Mouse (Mus musculus) hindbrain, embryonic 14.5 days (tissue): Measurements from ENCODE around the gene Cd200. TPM values are rescaled to one million over a fixed set of nuclear protein-coding genes. Genes with fewer than 3 reads are reported as not detected.

Experiments used
- ATAC-seq: fragments of 200-750 bp; cut with Nextera tagmentation; 2 replicates; pipeline ENCODE4 v1.8.0; 2017; ENCODE audit warnings: moderate number of reproducible peaks, mild to moderate bottlenecking, moderate TSS enrichment, moderate library complexity; ENCODE audit not compliant: low FRiP score
- DNase-seq: peaks from one replicate; pipeline ENCODE4 v3.0.0-alpha.2; 2015; ENCODE audit warnings: low spot score
- H3K27ac ChIP-seq: fragments of 300-500 bp; sonication (generic); 2 replicates; pipeline ENCODE4 v1.5.1; 2014; ENCODE audit warnings: mild to moderate bottlenecking, moderate library complexity
- H3K27me3 ChIP-seq: fragments of 300-500 bp; sonication (generic); 2 replicates; pipeline ENCODE4 v1.6.1; 2014; ENCODE audit warnings: mild to moderate bottlenecking, low read length, mixed read lengths; ENCODE audit not compliant: control insufficient read depth, insufficient read depth
- H3K36me3 ChIP-seq: fragments of 300-500 bp; sonication (generic); replicated peaks from 2 replicates; pipeline ENCODE4 v1.6.1; 2014; ENCODE audit not compliant: control insufficient read depth, insufficient read depth
- H3K4me1 ChIP-seq: fragments of 300-500 bp; sonication (generic); replicated peaks from 2 replicates; pipeline ENCODE4 v1.6.1; 2014; ENCODE audit warnings: antibody characterized with exemption, low read length, mixed read lengths; ENCODE audit not compliant: control insufficient read depth, insufficient read depth
- H3K4me2 ChIP-seq: fragments of 300-500 bp; sonication (generic); replicated peaks from 2 replicates; pipeline ENCODE4 v1.6.1; 2014; ENCODE audit warnings: mild to moderate bottlenecking, moderate library complexity
- H3K4me3 ChIP-seq: fragments of 300-500 bp; sonication (generic); replicated peaks from 2 replicates; pipeline ENCODE4 v1.5.1; 2014; ENCODE audit warnings: mild to moderate bottlenecking, low read length
- H3K9ac ChIP-seq: fragments of 300-500 bp; sonication (generic); 2 replicates; pipeline ENCODE4 v1.6.1; 2014
- H3K9me3 ChIP-seq: fragments of 300-500 bp; sonication (generic); 2 replicates; pipeline ENCODE4 v1.6.1; 2016; ENCODE audit warnings: low read length; ENCODE audit not compliant: control insufficient read depth
- WGBS: fragments of 180-500 bp; shearing (Covaris S2); extraction: QIAGEN DNeasy Blood & Tissue Kit; methylation state at CpG from one replicate; pipeline ENCODE4 v1.1.7; 2014; 5-methylcytosine and 5-hydroxymethylcytosine counted together
- polyA plus RNA-seq: library from polyadenylated mRNA; unstranded; fragments of >200 nt; fragmentation: Nextera tagmentation; extraction: Ambion mirVana; gene quantifications from 2 replicates; pipeline ENCODE4 v1.2.1, GENCODE M21; 2014

Cd200 gene
- polyA plus RNA-seq, 1 experiment from 2014 or later: 356 TPM

DNA sequence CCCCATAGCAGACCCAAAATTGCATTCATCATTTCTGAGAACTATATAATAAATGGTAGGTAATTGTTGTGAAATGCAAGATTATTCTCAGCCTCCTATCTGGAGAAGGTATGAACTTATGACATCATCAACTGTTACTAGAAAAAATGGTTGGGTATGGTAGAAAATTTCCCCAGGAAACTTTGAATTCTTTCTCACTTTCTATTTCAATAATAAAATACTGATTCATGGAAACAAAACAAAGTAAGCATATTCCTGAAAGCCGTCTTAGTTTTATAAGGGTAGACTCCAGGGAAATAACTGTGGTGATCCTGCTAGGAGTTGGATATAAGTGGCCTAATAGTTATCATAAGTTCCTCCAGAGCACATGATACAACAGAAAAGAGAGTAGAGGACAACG is 19.8 kb downstream of the Cd200 start:
- H3K36me3 ChIP-seq: peaks cover 80% of the 10 kb centered on the region

DNA sequence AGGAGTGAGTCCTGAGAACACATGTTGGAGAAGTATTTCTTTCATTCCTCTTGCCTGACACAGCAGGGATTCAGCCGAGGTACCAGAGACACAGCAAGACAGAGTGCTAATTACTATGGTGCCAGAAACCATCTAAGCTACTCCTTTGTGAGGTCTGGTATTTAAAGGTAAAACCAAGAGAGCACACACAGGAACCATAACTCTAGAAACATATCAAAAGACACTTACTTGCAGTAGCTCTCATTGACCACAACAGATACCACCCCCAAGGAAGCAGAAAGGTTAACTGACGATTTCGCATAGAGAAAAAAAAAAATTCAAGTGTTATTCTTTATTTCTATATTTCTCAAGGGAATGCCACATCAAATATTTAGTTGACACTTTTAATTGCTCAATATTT is 27.0 kb downstream of the Cd200 start:
- Histone ChIP-seq H3K9ac (no peak overlapping the region), H3K4me2 (no peak overlapping the region), H3K27me3 (no peaks in the 10 kb centered on the region), H3K4me1 (no peaks in the 10 kb centered on the region), H3K9me3 (no peaks in the 10 kb centered on the region), H3K4me3 (no peak overlapping the region), H3K36me3 (peaks cover 48% of the 10 kb centered on the region), H3K27ac (no peak overlapping the region)
- no peak for ATAC-seq
- DNase-seq: no peak
- 87% methylated on average over 3 of the region's 3 CpGs for WGBS

More for the DNA sequence above, 19.8 kb downstream of the Cd200 start:
- Histone ChIP-seq H3K9me3 (no peaks in the 10 kb centered on the region), H3K9ac (no peak overlapping the region), H3K4me1 (no peaks in the 10 kb centered on the region), H3K27me3 (no peaks in the 10 kb centered on the region), H3K4me3 (no peak overlapping the region), H3K27ac (no peak overlapping the region), H3K4me2 (no peak overlapping the region)
- no peak for DNase-seq
- WGBS: 85% methylated on average over 2 of the region's 2 CpGs
- no peak for ATAC-seq

- no peak overlapping the region for H3K9ac ChIP-seq
- no peak overlapping the region for H3K27ac ChIP-seq
- 83% methylated on average over 3 of the region's 3 CpGs for WGBS
- DNase-seq (no peak), ATAC-seq (no peak)
- no peaks in the 10 kb centered on the region for H3K9me3 ChIP-seq
- no peaks in the 10 kb centered on the region for H3K4me1 ChIP-seq
- no peak overlapping the region for H3K4me3 ChIP-seq
- peaks cover 32% of the 10 kb centered on the region for H3K36me3 ChIP-seq
- H3K27me3 ChIP-seq: no peaks in the 10 kb centered on the region
- H3K4me2 ChIP-seq: no peak overlapping the region
Measured at GRCm38 (mm10) chr16:45378959-45379358, 29.9 kb downstream of the Cd200 start.

DNA sequence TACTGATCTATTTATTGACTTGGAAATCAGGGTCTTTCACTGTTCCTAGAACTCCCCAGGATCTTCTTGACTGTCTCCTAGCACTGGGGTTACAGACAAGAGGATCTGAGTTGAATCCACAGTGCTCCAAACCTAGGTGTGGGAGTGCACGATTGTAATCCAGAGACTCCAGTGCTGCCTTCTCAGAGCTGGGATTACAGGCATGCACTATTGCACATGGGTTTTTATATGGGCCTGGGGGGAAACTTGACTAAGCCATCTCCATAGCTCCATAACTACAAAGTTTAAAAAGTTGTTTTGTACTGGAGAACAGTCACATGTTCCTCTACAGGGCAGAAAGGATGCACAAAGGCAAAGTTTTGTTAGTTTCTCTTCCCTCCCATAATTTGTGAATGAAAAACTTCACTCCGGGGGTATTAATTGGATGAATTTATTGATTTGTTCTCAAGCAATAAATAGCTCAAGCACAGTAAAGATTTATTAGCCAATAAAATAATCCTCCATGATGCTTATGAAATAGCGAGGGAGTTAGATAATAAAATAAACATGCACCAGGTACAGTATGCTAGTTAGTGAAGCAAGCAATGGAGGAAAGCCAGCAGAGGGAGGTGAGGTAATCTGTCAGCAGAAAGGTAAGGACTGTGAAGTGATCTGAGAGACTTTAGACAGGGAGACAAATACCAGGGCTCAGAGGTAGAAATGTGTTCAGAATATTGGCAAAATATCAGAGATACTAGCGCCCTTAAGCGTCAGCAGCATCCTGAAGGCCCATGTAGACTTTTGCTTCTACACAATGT is 30.5 kb downstream of the Cd200 start:
- Histone ChIP-seq H3K27me3 (no peaks in the 10 kb centered on the region), H3K4me2 (no peak overlapping the region), H3K36me3 (peaks cover 26% of the 10 kb centered on the region), H3K4me1 (no peaks in the 10 kb centered on the region), H3K27ac (no peak overlapping the region), H3K9me3 (no peaks in the 10 kb centered on the region), H3K4me3 (no peak overlapping the region), H3K9ac (no peak overlapping the region)
- DNase-seq (no peak), ATAC-seq (no peak)
- WGBS: 97% methylated on average over 5 of the region's 5 CpGs

- DNase-seq (no peak), ATAC-seq (no peak)
- Histone ChIP-seq H3K9me3 (no peaks in the 10 kb centered on the region), H3K36me3 (peaks cover 16% of the 10 kb centered on the region), H3K4me2 (no peak overlapping the region), H3K4me3 (no peak overlapping the region), H3K4me1 (no peaks in the 10 kb centered on the region), H3K9ac (no peak overlapping the region), H3K27ac (no peak overlapping the region), H3K27me3 (no peaks in the 10 kb centered on the region)
- WGBS: 77% methylated on average over 4 of the region's 4 CpGs
Measured at GRCm38 (mm10) chr16:45377332-45377731, 31.5 kb downstream of the Cd200 start.

- H3K4me1 ChIP-seq: no peaks in the 10 kb centered on the region
- no peak overlapping the region for H3K4me2 ChIP-seq
- ATAC-seq (no peak), DNase-seq (no peak)
- no peak overlapping the region for H3K4me3 ChIP-seq
- H3K9me3 ChIP-seq: no peaks in the 10 kb centered on the region
- no peak overlapping the region for H3K9ac ChIP-seq
- no peak overlapping the region for H3K27ac ChIP-seq
- no peaks in the 10 kb centered on the region for H3K27me3 ChIP-seq
- 62% methylated on average over 2 of the region's 2 CpGs for WGBS
- H3K36me3 ChIP-seq: peaks cover 12% of the 10 kb centered on the region
Measured at GRCm38 (mm10) chr16:45376812-45377211, 32.0 kb downstream of the Cd200 start.

DNA sequence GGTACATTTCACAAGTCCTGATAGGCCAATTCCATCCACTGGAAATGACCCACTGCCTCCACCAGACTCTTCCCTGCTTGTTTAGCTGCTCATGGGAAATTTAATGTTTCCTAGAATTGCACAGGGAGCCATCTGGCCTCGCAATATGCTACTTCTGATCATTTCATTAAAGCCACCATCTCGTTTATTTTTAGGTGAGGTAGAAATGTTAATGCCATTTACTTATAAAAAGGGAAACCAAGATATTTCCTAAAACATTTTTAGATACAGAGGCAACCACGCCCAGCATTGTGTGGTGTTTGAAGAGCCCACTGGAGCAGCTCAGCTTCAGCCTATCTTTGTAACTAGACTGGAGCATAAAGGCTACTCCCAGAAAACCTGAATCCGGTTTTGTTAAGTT is 32.6 kb downstream of the Cd200 start:
- WGBS: 82% methylated on average over 4 of the region's 4 CpGs
- H3K9ac ChIP-seq: no peak overlapping the region
- no peaks in the 10 kb centered on the region for H3K4me1 ChIP-seq
- H3K9me3 ChIP-seq: no peaks in the 10 kb centered on the region
- H3K27me3 ChIP-seq: no peaks in the 10 kb centered on the region
- ATAC-seq (no peak), DNase-seq (no peak)
- no peak overlapping the region for H3K4me3 ChIP-seq
- no peak overlapping the region for H3K4me2 ChIP-seq
- H3K36me3 ChIP-seq: peaks cover 8% of the 10 kb centered on the region
- H3K27ac ChIP-seq: no peak overlapping the region

- Histone ChIP-seq H3K4me1 (no peaks in the 10 kb centered on the region), H3K4me3 (no peak overlapping the region), H3K9ac (no peak overlapping the region), H3K27me3 (no peaks in the 10 kb centered on the region), H3K4me2 (no peak overlapping the region), H3K9me3 (no peaks in the 10 kb centered on the region), H3K27ac (no peak overlapping the region), H3K36me3 (peaks cover 1% of the 10 kb centered on the region)
- no peak for DNase-seq
- ATAC-seq: no peak
- 81% methylated on average over 2 of the region's 2 CpGs for WGBS
Measured at GRCm38 (mm10) chr16:45375506-45376225, 33.2 kb downstream of the Cd200 start.

DNA sequence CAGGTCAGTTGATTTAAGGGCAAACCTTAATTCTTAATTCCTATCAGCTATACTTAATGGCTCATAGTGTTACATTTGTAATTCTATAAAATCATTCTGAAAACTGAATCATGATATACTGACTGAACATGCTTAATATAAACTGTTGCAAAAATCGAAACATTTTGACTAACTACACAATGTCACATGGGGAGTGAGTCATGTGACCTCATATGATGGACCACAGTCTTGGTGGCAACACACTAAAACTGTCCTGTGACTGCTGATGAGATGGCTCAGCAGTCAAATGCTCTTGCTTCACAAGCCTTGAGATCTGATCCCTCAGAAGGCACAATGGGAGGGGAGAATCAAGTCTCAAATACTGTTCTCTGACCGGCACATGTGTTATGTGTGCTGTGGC is 34.8 kb downstream of the Cd200 start:
- 94% methylated on average over 2 of the region's 2 CpGs for WGBS
- H3K27ac ChIP-seq: no peak overlapping the region
- ATAC-seq (no peak), DNase-seq (no peak)
- H3K27me3 ChIP-seq: no peaks in the 10 kb centered on the region
- no peak overlapping the region for H3K4me2 ChIP-seq
- no peaks in the 10 kb centered on the region for H3K9me3 ChIP-seq
- H3K9ac ChIP-seq: no peak overlapping the region
- H3K4me1 ChIP-seq: no peaks in the 10 kb centered on the region
- H3K4me3 ChIP-seq: no peak overlapping the region
- no peaks in the 10 kb centered on the region for H3K36me3 ChIP-seq
